Mouse (Mus musculus) kidney, postnatal 10 days (tissue): ENCODE measurements around the gene Smok3b.
"Not testable (repeated sequence)": the region's sequence is repeated elsewhere in the genome, so short reads cannot be mapped to it uniquely, and the experiment has no call there.

ENCODE experiments used
- DNase-seq: peaks from one replicate; pipeline ENCODE4 v3.0.0; 2021; ENCODE audit warnings: mixed read lengths

Gene Smok3b

GRCm38 (mm10) chr5:138020961-138021479 is at the start of gene Smok3b, which contains the start of gene Smok3a:
TSS of gene Smok3b (plus strand) at chr5:138021429.
TSS of gene Smok3a (plus strand) at chr5:138021261.
- not testable (repeated sequence) for DNase-seq

- DNase-seq: no peak
These were observed 48.1 kb upstream of the Smok3b start for GRCm38 (mm10) chr5:137973161-137973560.

- DNase-seq: peak; percentile 13
These were observed 47.5 kb upstream of the Smok3b start for GRCm38 (mm10) chr5:137973738-137974137.

GRCm38 (mm10) chr5:137974724-137975123 is 46.5 kb upstream of the Smok3b start:
- DNase-seq: no peak

GRCm38 (mm10) chr5:137975434-137975833 is 45.8 kb upstream of the Smok3b start:
- DNase-seq: no peak

GRCm38 (mm10) chr5:137977291-137977690 is 43.9 kb upstream of the Smok3b start:
- DNase-seq: no peak

- DNase-seq: no peak
These were observed 42.1 kb upstream of the Smok3b start for GRCm38 (mm10) chr5:137979081-137979480.

GRCm38 (mm10) chr5:137981300-137981699 is 39.9 kb upstream of the Smok3b start, which contains the start of gene Azgp1:
TSS of gene Azgp1 (plus strand) at chr5:137981520.
- DNase-seq: peak; percentile 12

- no peak for DNase-seq
These were observed 34.9 kb upstream of the Smok3b start for GRCm38 (mm10) chr5:137986351-137986750.

- no peak for DNase-seq
These were observed 11.8 kb upstream of the Smok3b start for GRCm38 (mm10) chr5:138009437-138009836.

GRCm38 (mm10) chr5:138012382-138012781 is 8.8 kb upstream of the Smok3b start:
- no peak for DNase-seq

GRCm38 (mm10) chr5:138016530-138016929 is 4.7 kb upstream of the Smok3b start:
- no peak for DNase-seq

GRCm38 (mm10) chr5:138016997-138017396 is 4.2 kb upstream of the Smok3b start:
- no peak for DNase-seq

- DNase-seq: not testable (repeated sequence)
These were observed 1.7 kb upstream of the Smok3b start for GRCm38 (mm10) chr5:138019577-138019976.

- not testable (repeated sequence) for DNase-seq
These were observed 31.7 kb downstream of the Smok3b start, which contains the start of gene Smok3c for GRCm38 (mm10) chr5:138052894-138053293. TSS of gene Smok3c (plus strand) at chr5:138053194.

- no peak for DNase-seq
These were observed 52.6 kb downstream of the Smok3b start for GRCm38 (mm10) chr5:138073803-138074202.

- peak; percentile 33 for DNase-seq
These were observed 54.5 kb downstream of the Smok3b start for GRCm38 (mm10) chr5:138075684-138076083.

- DNase-seq: no peak
These were observed 54.9 kb downstream of the Smok3b start for GRCm38 (mm10) chr5:138076148-138076547.

GRCm38 (mm10) chr5:138080456-138080855 is 59.2 kb downstream of the Smok3b start:
- no peak for DNase-seq

GRCm38 (mm10) chr5:138081446-138081845 is 60.2 kb downstream of the Smok3b start:
- DNase-seq: no peak

GRCm38 (mm10) chr5:138083318-138083900 is 62.2 kb downstream of the Smok3b start:
- DNase-seq: no peak

GRCm38 (mm10) chr5:138083936-138084335 is 62.7 kb downstream of the Smok3b start:
- DNase-seq: no peak

- no peak for DNase-seq
These were observed 63.3 kb downstream of the Smok3b start for GRCm38 (mm10) chr5:138084507-138084906.

- peak; percentile 86 for DNase-seq
These were observed 63.8 kb downstream of the Smok3b start, which contains the start of gene Zkscan1 for GRCm38 (mm10) chr5:138084996-138085395. TSS of gene Zkscan1 (plus strand) at chr5:138085084.
